Mouse (Mus musculus) spleen, adult 2 months (tissue): ENCODE measurements around the gene Rpia.

Experiments
- CTCF ChIP-seq: fragments of 200-500 bp; IDR thresholded peaks from 2 replicates; pipeline ENCODE4 v1.5.1; 2011; ENCODE audit warnings: mild to moderate bottlenecking, inconsistent platforms; ENCODE audit not compliant: insufficient read depth, insufficient read length, insufficient replicate concordance; ENCODE audit errors: extremely low read depth
- POLR2A ChIP-seq: fragments of 200-500 bp; IDR thresholded peaks from 2 replicates; pipeline ENCODE4 v1.6.1; 2011; ENCODE audit warnings: low read depth, low read length, inconsistent platforms

- TF ChIP-seq POLR2A, result no peak
- TF ChIP-seq CTCF, result no peak
Observed at GRCm38 (mm10) chr6:70739456-70739855, 52.6 kb downstream of the Rpia start.
